Mouse (Mus musculus): ENCODE results near the gene Atxn7l1. TPM values are rescaled to one million over a fixed set of nuclear protein-coding genes. Genes with fewer than 3 reads are reported as not detected.

The Atxn7l1 gene
- total RNA-seq, 1 experiment = 3.9 TPM

DNA sequence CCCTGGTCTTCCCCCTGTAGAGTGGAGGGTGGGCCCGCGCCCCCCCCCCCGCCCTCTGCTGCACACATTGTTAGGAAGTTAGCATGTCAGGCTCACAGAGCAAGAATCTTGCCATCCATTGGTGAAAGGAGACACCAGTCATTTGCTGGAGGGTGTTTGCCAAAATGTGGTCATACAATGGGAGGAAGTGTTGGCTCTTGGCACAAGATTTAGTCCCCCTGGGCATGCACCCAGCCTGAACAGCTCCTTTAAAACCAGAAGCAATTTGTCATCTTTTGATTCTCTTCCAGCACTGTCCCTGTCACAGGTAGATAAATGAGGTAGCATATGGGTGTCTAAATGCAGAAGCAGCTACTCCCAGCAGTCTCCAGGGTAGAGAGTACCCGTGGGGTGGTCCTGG lies 98.0 kb downstream of the Atxn7l1 start:
- DNase-seq (ENCODE audit: low read depth, low spot score) = no peak
- no peak overlapping the region for H3K4me3 ChIP-seq (ENCODE audit: insufficient read depth in 1 of 2, low read depth in 1 of 2, low read length in 2 of 2, poor library complexity in 1 of 2, severe bottlenecking in 1 of 2)
- TF ChIP-seq ZC3H11A (IDR thresholded peaks at IDR 0.05; ENCODE audit: borderline replicate concordance, low read depth, low read length) (no peak), ZNF384 (IDR thresholded peaks at IDR 0.05; ENCODE audit: low read depth, low read length) (no peak), MAFK (IDR thresholded peaks at IDR 0.05; ENCODE audit: insufficient read depth, low read depth, low read length) (no peak), HCFC1 (IDR thresholded peaks at IDR 0.05; ENCODE audit: borderline replicate concordance, insufficient read depth, low read length) (no peak), CHD2 (IDR thresholded peaks at IDR 0.05; ENCODE audit: low read depth, low read length) (no peak)
- H3K4me1 ChIP-seq (ENCODE audit: control insufficient read depth in 2 of 2, insufficient read depth in 2 of 2, low read length in 2 of 2, poor library complexity in 1 of 2) = no peaks in the 10 kb centered on the region
- no peaks in the 10 kb centered on the region for H3K36me3 ChIP-seq (ENCODE audit: control insufficient read depth, insufficient read depth, low read length, poor library complexity, severe bottlenecking)
- H3K27ac ChIP-seq (ENCODE audit: insufficient read depth, low read depth, low read length, poor library complexity, severe bottlenecking) = no peak overlapping the region
- in situ Hi-C loops (cut with MboI; ENCODE audit: low sequenced_read_pairs in 2 of 2, unreplicated experiment in 2 of 2) = no loop called here
- no peaks in the 10 kb centered on the region for H3K9me3 ChIP-seq (ENCODE audit: control insufficient read depth, insufficient read depth, low read depth, low read length)
- H3K9ac ChIP-seq (ENCODE audit: insufficient read depth, low read depth, low read length, poor library complexity, severe bottlenecking) = no peak overlapping the region

DNA sequence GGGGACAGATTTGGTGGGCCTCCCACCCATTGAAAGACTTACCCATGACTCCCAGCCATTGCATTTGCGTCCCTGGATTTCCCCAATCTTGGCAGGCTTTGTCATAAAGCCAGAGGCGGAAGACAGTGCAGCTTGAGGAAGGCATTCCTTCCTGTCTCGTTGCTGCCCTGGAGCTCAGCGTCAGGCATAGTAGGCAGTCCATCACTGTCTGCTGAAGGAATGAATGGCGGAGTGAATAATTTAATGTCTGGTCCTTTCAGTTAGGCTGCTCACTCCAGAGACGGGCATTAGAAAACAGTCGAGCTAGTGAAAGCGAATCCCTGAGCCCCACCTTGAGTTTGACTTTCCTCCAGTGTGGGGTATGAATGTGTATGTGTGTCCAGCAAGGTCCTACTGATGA lies 99.4 kb downstream of the Atxn7l1 start:
- Histone ChIP-seq H3K4me1 (ENCODE audit: control insufficient read depth in 2 of 2, insufficient read depth in 2 of 2, low read length in 2 of 2, poor library complexity in 1 of 2) (no peaks in the 10 kb centered on the region), H3K36me3 (ENCODE audit: control insufficient read depth, insufficient read depth, low read length, poor library complexity, severe bottlenecking) (no peaks in the 10 kb centered on the region), H3K9me3 (ENCODE audit: control insufficient read depth, insufficient read depth, low read depth, low read length) (no peaks in the 10 kb centered on the region), H3K4me3 (ENCODE audit: insufficient read depth in 1 of 2, low read depth in 1 of 2, low read length in 2 of 2, poor library complexity in 1 of 2, severe bottlenecking in 1 of 2) (no peak overlapping the region), H3K9ac (ENCODE audit: insufficient read depth, low read depth, low read length, poor library complexity, severe bottlenecking) (no peak overlapping the region), H3K27ac (ENCODE audit: insufficient read depth, low read depth, low read length, poor library complexity, severe bottlenecking) (no peak overlapping the region)
- TF ChIP-seq MAFK (IDR thresholded peaks at IDR 0.05; ENCODE audit: insufficient read depth, low read depth, low read length) (no peak), HCFC1 (IDR thresholded peaks at IDR 0.05; ENCODE audit: borderline replicate concordance, insufficient read depth, low read length) (no peak)
- in situ Hi-C loops (cut with MboI; ENCODE audit: low sequenced_read_pairs in 2 of 2, unreplicated experiment in 2 of 2) = no loop called here
- DNase-seq (ENCODE audit: low read depth, low spot score) = no peak

DNA sequence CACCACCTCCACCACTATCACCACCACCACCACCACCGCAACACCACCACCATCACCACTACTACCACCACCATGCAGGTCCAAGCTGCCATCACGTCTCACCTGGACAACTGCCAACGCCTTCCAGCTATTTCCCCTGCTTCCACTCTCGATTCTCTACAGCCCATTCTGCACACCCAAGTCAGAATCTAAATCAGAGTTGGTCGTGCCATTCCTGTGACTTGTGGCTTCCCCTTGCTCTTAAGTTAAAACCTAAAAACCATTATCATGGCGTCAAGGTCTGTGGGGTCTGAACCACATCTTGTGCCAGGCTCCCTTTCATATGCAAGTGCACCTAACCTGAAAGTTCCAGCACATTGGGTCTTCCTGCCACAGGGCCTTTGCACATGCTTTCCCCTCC lies 102.7 kb downstream of the Atxn7l1 start:
- no peak for TF ChIP-seq CHD2 (IDR thresholded peaks at IDR 0.05; ENCODE audit: low read depth, low read length)
- no peak for TF ChIP-seq MAFK (IDR thresholded peaks at IDR 0.05; ENCODE audit: insufficient read depth, low read depth, low read length)
- TF ChIP-seq ZC3H11A (IDR thresholded peaks at IDR 0.05; ENCODE audit: borderline replicate concordance, low read depth, low read length) = no peak
- no peak for TF ChIP-seq ZNF384 (IDR thresholded peaks at IDR 0.05; ENCODE audit: low read depth, low read length)
- no peak for TF ChIP-seq HCFC1 (IDR thresholded peaks at IDR 0.05; ENCODE audit: borderline replicate concordance, insufficient read depth, low read length)
- Histone ChIP-seq H3K27ac (ENCODE audit: insufficient read depth, low read depth, low read length, poor library complexity, severe bottlenecking) (no peak overlapping the region), H3K9me3 (ENCODE audit: control insufficient read depth, insufficient read depth, low read depth, low read length) (no peaks in the 10 kb centered on the region), H3K36me3 (ENCODE audit: control insufficient read depth, insufficient read depth, low read length, poor library complexity, severe bottlenecking) (no peaks in the 10 kb centered on the region; the same call in 1 of the 2 replicates), H3K4me3 (ENCODE audit: insufficient read depth in 1 of 2, low read depth in 1 of 2, low read length in 2 of 2, poor library complexity in 1 of 2, severe bottlenecking in 1 of 2) (no peak overlapping the region), H3K9ac (ENCODE audit: insufficient read depth, low read depth, low read length, poor library complexity, severe bottlenecking) (no peak overlapping the region), H3K4me1 (ENCODE audit: control insufficient read depth in 2 of 2, insufficient read depth in 2 of 2, low read length in 2 of 2, poor library complexity in 1 of 2) (no peaks in the 10 kb centered on the region)
- no peak for DNase-seq (ENCODE audit: low read depth, low spot score)
- in situ Hi-C loops (cut with MboI; ENCODE audit: low sequenced_read_pairs in 2 of 2, unreplicated experiment in 2 of 2) = no loop called here

DNA sequence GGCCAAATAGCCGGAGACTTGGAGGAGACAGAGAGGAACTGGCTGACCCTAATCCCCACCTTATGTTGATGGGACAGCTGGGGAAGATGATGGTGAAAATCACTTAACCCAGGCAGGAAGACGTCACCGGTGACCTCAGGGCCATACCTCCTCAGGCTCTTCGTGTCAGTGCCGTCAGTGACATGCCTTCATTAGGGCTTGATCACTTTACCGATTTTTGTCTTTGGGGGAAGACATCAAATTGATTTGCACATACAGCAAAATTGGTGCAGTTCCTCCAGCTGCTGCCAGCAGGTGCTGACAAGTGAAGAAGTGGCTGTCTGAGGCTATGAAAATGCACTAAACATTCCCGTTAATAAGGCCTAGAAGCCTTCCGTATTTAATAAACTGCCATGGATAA lies 103.9 kb downstream of the Atxn7l1 start:
- Histone ChIP-seq H3K4me3 (ENCODE audit: insufficient read depth in 1 of 2, low read depth in 1 of 2, low read length in 2 of 2, poor library complexity in 1 of 2, severe bottlenecking in 1 of 2) (no peak overlapping the region), H3K27ac (ENCODE audit: insufficient read depth, low read depth, low read length, poor library complexity, severe bottlenecking) (no peak overlapping the region), H3K4me1 (ENCODE audit: control insufficient read depth in 2 of 2, insufficient read depth in 2 of 2, low read length in 2 of 2, poor library complexity in 1 of 2) (no peaks in the 10 kb centered on the region), H3K9me3 (ENCODE audit: control insufficient read depth, insufficient read depth, low read depth, low read length) (no peaks in the 10 kb centered on the region), H3K36me3 (ENCODE audit: control insufficient read depth, insufficient read depth, low read length, poor library complexity, severe bottlenecking) (no peaks in the 10 kb centered on the region; the same call in 1 of the 2 replicates), H3K9ac (ENCODE audit: insufficient read depth, low read depth, low read length, poor library complexity, severe bottlenecking) (no peak overlapping the region)
- no peak for TF ChIP-seq MAFK (IDR thresholded peaks at IDR 0.05; ENCODE audit: insufficient read depth, low read depth, low read length)
- TF ChIP-seq ZNF384 (IDR thresholded peaks at IDR 0.05; ENCODE audit: low read depth, low read length) = no peak
- no peak for TF ChIP-seq ZC3H11A (IDR thresholded peaks at IDR 0.05; ENCODE audit: borderline replicate concordance, low read depth, low read length)
- no peak for TF ChIP-seq CHD2 (IDR thresholded peaks at IDR 0.05; ENCODE audit: low read depth, low read length)
- TF ChIP-seq HCFC1 (IDR thresholded peaks at IDR 0.05; ENCODE audit: borderline replicate concordance, insufficient read depth, low read length) = no peak
- no peak for DNase-seq (ENCODE audit: low read depth, low spot score)
- in situ Hi-C loops (cut with MboI; ENCODE audit: low sequenced_read_pairs in 2 of 2, unreplicated experiment in 2 of 2) = no loop called here

DNA sequence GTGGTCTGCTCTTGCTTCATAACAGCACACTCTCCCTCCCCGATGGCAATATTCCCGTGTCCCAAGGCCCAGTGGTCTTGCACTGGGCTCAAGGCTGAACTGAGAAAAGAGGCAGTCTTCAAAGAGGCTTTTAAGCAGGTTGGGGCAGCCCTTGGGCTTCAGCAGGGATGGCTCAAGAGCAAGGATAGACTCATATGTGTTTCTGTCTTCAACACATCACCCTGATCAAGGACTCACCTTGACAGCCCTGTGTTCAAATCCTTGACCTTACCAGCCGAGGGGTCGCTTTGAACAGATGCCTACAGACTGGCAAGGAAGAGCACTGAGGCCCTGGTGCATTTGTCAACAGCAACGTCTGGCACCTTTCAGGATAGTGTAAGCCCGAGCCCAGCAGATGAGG lies 105.1 kb downstream of the Atxn7l1 start:
- no peaks in the 10 kb centered on the region for H3K4me1 ChIP-seq (ENCODE audit: control insufficient read depth in 2 of 2, insufficient read depth in 2 of 2, low read length in 2 of 2, poor library complexity in 1 of 2)
- no peak overlapping the region for H3K4me3 ChIP-seq (ENCODE audit: insufficient read depth in 1 of 2, low read depth in 1 of 2, low read length in 2 of 2, poor library complexity in 1 of 2, severe bottlenecking in 1 of 2)
- no peaks in the 10 kb centered on the region; the same call in 1 of the 2 replicates for H3K36me3 ChIP-seq (ENCODE audit: control insufficient read depth, insufficient read depth, low read length, poor library complexity, severe bottlenecking)
- DNase-seq (ENCODE audit: low read depth, low spot score) = no peak
- H3K27ac ChIP-seq (ENCODE audit: insufficient read depth, low read depth, low read length, poor library complexity, severe bottlenecking) = no peak overlapping the region
- in situ Hi-C loops (cut with MboI; ENCODE audit: low sequenced_read_pairs in 2 of 2, unreplicated experiment in 2 of 2) = no loop called here
- no peak overlapping the region for H3K9ac ChIP-seq (ENCODE audit: insufficient read depth, low read depth, low read length, poor library complexity, severe bottlenecking)
- no peak for TF ChIP-seq ZNF384 (IDR thresholded peaks at IDR 0.05; ENCODE audit: low read depth, low read length)
- TF ChIP-seq ZC3H11A (IDR thresholded peaks at IDR 0.05; ENCODE audit: borderline replicate concordance, low read depth, low read length) = no peak
- no peak for TF ChIP-seq CHD2 (IDR thresholded peaks at IDR 0.05; ENCODE audit: low read depth, low read length)
- no peak for TF ChIP-seq MAFK (IDR thresholded peaks at IDR 0.05; ENCODE audit: insufficient read depth, low read depth, low read length)
- no peak for TF ChIP-seq HCFC1 (IDR thresholded peaks at IDR 0.05; ENCODE audit: borderline replicate concordance, insufficient read depth, low read length)
- H3K9me3 ChIP-seq (ENCODE audit: control insufficient read depth, insufficient read depth, low read depth, low read length) = no peaks in the 10 kb centered on the region
